Mouse (Mus musculus) kidney, postnatal 0 days (tissue): Measurements from ENCODE around the gene Rab11fip3. TPM values are rescaled to one million over a fixed set of nuclear protein-coding genes. Genes with fewer than 3 reads are reported as not detected.

Experiments used
- ATAC-seq: fragments of 200-750 bp; cut with Nextera tagmentation; replicated peaks from 2 replicates; pipeline ENCODE4 v1.8.0; 2017; ENCODE audit warnings: low read depth, moderate number of reproducible peaks, moderate TSS enrichment, moderate library complexity; ENCODE audit not compliant: low FRiP score
- DNase-seq: peaks from one replicate; pipeline ENCODE4 v3.0.0-alpha.2; 2016; ENCODE audit warnings: low spot score
- H3K27ac ChIP-seq: fragments of 300-500 bp; sonication (generic); 2 replicates; pipeline ENCODE4 v1.5.1; 2014; ENCODE audit warnings: mild to moderate bottlenecking
- H3K27me3 ChIP-seq: fragments of 300-500 bp; sonication (generic); 2 replicates; pipeline ENCODE4 v1.6.1; 2014; ENCODE audit warnings: low read length, mixed read lengths; ENCODE audit not compliant: insufficient read depth
- H3K36me3 ChIP-seq: fragments of 300-500 bp; sonication (generic); 2 replicates; pipeline ENCODE4 v1.6.1; 2014; ENCODE audit warnings: low read length, mixed read lengths; ENCODE audit not compliant: insufficient read depth
- H3K4me1 ChIP-seq: fragments of 300-500 bp; sonication (generic); replicated peaks from 2 replicates; pipeline ENCODE4 v1.6.1; 2014; ENCODE audit warnings: antibody characterized with exemption, low read length, mixed read lengths; ENCODE audit not compliant: insufficient read depth
- H3K4me2 ChIP-seq: fragments of 300-500 bp; sonication (generic); 2 replicates; pipeline ENCODE4 v1.6.1; 2014; ENCODE audit warnings: mild to moderate bottlenecking, low read length, moderate library complexity, mixed read lengths
- H3K4me3 ChIP-seq: fragments of 300-500 bp; sonication (generic); replicated peaks from 2 replicates; pipeline ENCODE4 v1.5.1; 2014; ENCODE audit warnings: low read depth, low read length
- H3K9ac ChIP-seq: fragments of 300-500 bp; sonication (generic); 2 replicates; pipeline ENCODE4 v1.6.1; 2014; ENCODE audit warnings: low read depth, low read length
- H3K9me3 ChIP-seq: fragments of 300-500 bp; sonication (generic); replicated peaks from 2 replicates; pipeline ENCODE4 v1.6.1; 2016; ENCODE audit warnings: low read length, inconsistent platforms, mixed read lengths
- CTCF ChIP-seq: IDR thresholded peaks from 2 replicates; pipeline ENCODE4 v1.5.1; 2016; ENCODE audit warnings: antibody characterized with exemption, low read depth, mild to moderate bottlenecking, moderate library complexity
- WGBS: fragments of 180-500 bp; shearing (Covaris S2); extraction: QIAGEN DNeasy Blood & Tissue Kit; methylation state at CpG from one replicate; pipeline ENCODE4 v1.1.7; 2014; 5-methylcytosine and 5-hydroxymethylcytosine counted together
- polyA plus RNA-seq: library from polyadenylated mRNA; unstranded; fragments of >200 nt; fragmentation: Nextera tagmentation; extraction: Ambion mirVana; gene quantifications from 2 replicates; pipeline ENCODE4 v1.2.1, GENCODE M21; 2015

The Rab11fip3 gene
- polyA plus RNA-seq, 1 experiment from 2014 or later: 35.3 TPM

- 0 out of 2 replicates have a peak overlapping the region, but pooled peaks have one; percentile 89 for H3K4me3 ChIP-seq
- H3K9me3 ChIP-seq: no peaks in the 10 kb centered on the region
- ATAC-seq: no peak
- H3K27ac ChIP-seq: no peak overlapping the region
- H3K4me1 ChIP-seq: peaks cover 17% of the 10 kb centered on the region; the same call in 1 of the 2 replicates
- 96% methylated on average over 1 of the region's 1 CpGs for WGBS
- no peak for DNase-seq
- peak overlapping the region; percentile 94; the same call in 1 of the 2 replicates for H3K4me2 ChIP-seq
- H3K9ac ChIP-seq: no peak overlapping the region
- H3K27me3 ChIP-seq: no peaks in the 10 kb centered on the region
- 0 out of 2 replicates have a peak, but pooled peaks cover 2% of the 10 kb centered on the region for H3K36me3 ChIP-seq
- TF ChIP-seq CTCF: no peak
These were observed 85.3 kb downstream of the Rab11fip3 start for GRCm38 (mm10) chr17:25984066-25984465.

DNA sequence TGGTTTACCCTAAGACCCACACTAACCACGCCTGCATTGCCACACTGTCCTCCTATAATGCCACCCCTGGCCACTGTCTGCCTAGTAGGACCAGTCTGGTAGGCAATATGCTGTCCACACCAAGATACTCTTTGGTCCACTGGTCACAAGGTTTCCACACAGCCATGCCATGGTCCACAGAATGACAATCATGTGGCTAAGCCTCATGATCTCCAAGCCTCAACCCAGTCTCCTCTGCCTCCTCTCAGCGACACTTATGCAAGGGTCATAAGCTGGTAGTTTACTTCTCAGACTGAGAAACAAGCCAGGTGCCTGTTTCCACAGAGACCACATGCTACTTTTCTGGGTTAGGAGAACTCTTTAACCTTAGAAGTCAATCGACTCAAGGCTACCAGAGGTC lies 86.4 kb downstream of the Rab11fip3 start:
- DNase-seq (no peak), ATAC-seq (no peak)
- no peak overlapping the region for H3K4me3 ChIP-seq
- peaks cover 17% of the 10 kb centered on the region; the same call in 1 of the 2 replicates for H3K4me1 ChIP-seq
- H3K9ac ChIP-seq: no peak overlapping the region
- H3K27me3 ChIP-seq: no peaks in the 10 kb centered on the region
- no peak overlapping the region for H3K27ac ChIP-seq
- WGBS: 70% methylated on average over 3 of the region's 3 CpGs
- no peak overlapping the region for H3K4me2 ChIP-seq
- H3K9me3 ChIP-seq: no peaks in the 10 kb centered on the region
- H3K36me3 ChIP-seq: 0 out of 2 replicates have a peak, but pooled peaks cover 3% of the 10 kb centered on the region
- no peak for TF ChIP-seq CTCF

- Histone ChIP-seq H3K4me3 (no peak overlapping the region), H3K27me3 (no peaks in the 10 kb centered on the region), H3K27ac (0 out of 2 replicates have a peak overlapping the region, but pooled peaks have one; percentile 5), H3K9me3 (no peaks in the 10 kb centered on the region), H3K9ac (no peak overlapping the region), H3K4me1 (peaks cover 17% of the 10 kb centered on the region; the same call in 1 of the 2 replicates), H3K36me3 (0 out of 2 replicates have a peak, but pooled peaks cover 5% of the 10 kb centered on the region), H3K4me2 (no peak overlapping the region)
- 63% methylated on average over 5 of the region's 5 CpGs for WGBS
- TF ChIP-seq CTCF: no peak
- DNase-seq (no peak), ATAC-seq (no peak)
These were observed 88.5 kb downstream of the Rab11fip3 start for GRCm38 (mm10) chr17:25980854-25981253.

GRCm38 (mm10) chr17:25979829-25980738 lies 89.3 kb downstream of the Rab11fip3 start:
- ATAC-seq (0 out of 2 replicates have a peak, but pooled peaks have one; percentile 33), DNase-seq (peak; percentile 7)
- Histone ChIP-seq H3K9ac (no peak overlapping the region), H3K36me3 (0 out of 2 replicates have a peak, but pooled peaks cover 5% of the 10 kb centered on the region), H3K27me3 (no peaks in the 10 kb centered on the region), H3K27ac (peak overlapping the region; percentile 19; the same call in 1 of the 2 replicates), H3K4me2 (no peak overlapping the region), H3K4me3 (no peak overlapping the region), H3K9me3 (no peaks in the 10 kb centered on the region), H3K4me1 (peaks cover 17% of the 10 kb centered on the region; the same call in 1 of the 2 replicates)
- 79% methylated on average over 5 of the region's 5 CpGs for WGBS
- no peak for TF ChIP-seq CTCF

DNA sequence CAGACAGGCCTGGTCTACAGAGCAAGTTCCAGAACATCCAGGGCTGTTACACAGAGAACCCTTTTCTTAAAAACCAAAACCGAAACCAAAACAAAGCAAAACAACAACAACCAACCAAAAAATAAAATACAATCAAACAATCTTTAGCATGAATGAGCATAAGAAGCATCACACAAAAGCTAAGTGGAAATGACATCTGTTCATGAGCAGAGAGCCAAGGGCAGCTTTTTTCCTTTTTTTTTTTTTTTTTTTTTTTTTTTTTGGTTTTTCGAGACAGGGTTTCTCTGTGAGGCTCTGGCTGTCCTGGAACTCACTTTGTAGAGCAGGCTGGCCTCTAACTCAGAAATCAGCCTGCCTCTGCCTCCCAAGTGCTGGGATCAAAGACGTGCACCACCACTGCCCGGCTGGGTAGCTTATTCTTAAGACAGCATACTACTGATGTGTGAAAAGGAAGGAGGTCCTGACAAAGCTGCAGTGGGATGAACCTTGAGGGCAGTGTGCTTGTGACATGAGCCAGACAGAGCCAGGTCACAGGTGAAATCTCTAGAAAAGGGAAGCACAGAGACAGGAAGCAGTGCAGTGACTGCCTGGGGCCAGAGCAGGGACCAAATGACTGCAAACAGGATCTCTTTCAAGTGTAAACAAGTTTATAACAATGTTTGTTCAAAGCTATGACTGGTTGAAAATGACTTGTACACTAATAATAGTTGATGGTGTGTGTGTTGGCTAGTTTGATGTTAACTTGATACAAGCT lies 98.2 kb downstream of the Rab11fip3 start:
- 87% methylated on average over 4 of the region's 4 CpGs for WGBS
- Histone ChIP-seq H3K27me3 (no peaks in the 10 kb centered on the region), H3K27ac (no peak overlapping the region), H3K9me3 (no peaks in the 10 kb centered on the region), H3K36me3 (no peaks in the 10 kb centered on the region), H3K4me1 (0 out of 2 replicates have a peak, but pooled peaks cover 12% of the 10 kb centered on the region), H3K4me3 (no peak overlapping the region), H3K4me2 (no peak overlapping the region), H3K9ac (no peak overlapping the region)
- DNase-seq: no peak
- no peak for TF ChIP-seq CTCF
- ATAC-seq: no peak

- ATAC-seq: no peak
- no peak for DNase-seq
- Histone ChIP-seq H3K36me3 (no peaks in the 10 kb centered on the region), H3K27me3 (no peaks in the 10 kb centered on the region), H3K27ac (no peak overlapping the region), H3K9me3 (no peaks in the 10 kb centered on the region), H3K9ac (no peak overlapping the region), H3K4me3 (no peak overlapping the region), H3K4me1 (0 out of 2 replicates have a peak, but pooled peaks cover 12% of the 10 kb centered on the region), H3K4me2 (no peak overlapping the region)
- peak; percentile 13; the same call in 1 of the 2 replicates for TF ChIP-seq CTCF
- 87% methylated on average over 9 of the region's 9 CpGs for WGBS
These were observed 98.9 kb downstream of the Rab11fip3 start for GRCm38 (mm10) chr17:25970448-25970847.
